Mouse (Mus musculus) thymus, adult 2 months (tissue): Measurements from ENCODE around the gene Slc25a44.

Source experiments
- CTCF ChIP-seq: fragments of 200-500 bp; IDR thresholded peaks from 2 replicates; pipeline ENCODE4 v1.5.1; 2012; ENCODE audit warnings: mild to moderate bottlenecking, control low read depth, low read length, moderate library complexity, borderline replicate concordance; ENCODE audit not compliant: control insufficient read depth, poor library complexity, insufficient read depth; ENCODE audit errors: extremely low read depth
- POLR2A ChIP-seq: fragments of 200-500 bp; IDR thresholded peaks from 2 replicates; pipeline ENCODE4 v1.6.1; 2012; ENCODE audit warnings: mild to moderate bottlenecking, low read length, control low read depth, moderate library complexity; ENCODE audit not compliant: control insufficient read depth, poor library complexity, insufficient read depth; ENCODE audit errors: extremely low read depth

GRCm38 (mm10) chr3:88454762-88455587, 30.0 kb upstream of the Slc25a44 start:
- TF ChIP-seq CTCF (no peak), POLR2A (no peak)
